Mouse (Mus musculus): ENCODE data around the gene Gpbar1. TPM values are rescaled to one million over a fixed set of nuclear protein-coding genes. Genes with fewer than 3 reads are reported as not detected.

Gpbar1 gene
- polyA plus RNA-seq (2021; fragmentation: Nextera tagmentation), result not detected in 2 replicates
- long read RNA-seq, experiment 1, result 0 reads
- long read RNA-seq, experiment 2, result 0 reads

GRCm38 (mm10) chr1:74278538-74278937, at the start of gene Gpbar1:
TSS of gene Gpbar1 (plus strand) at chr1:74278550.

GRCm38 (mm10) chr1:74235938-74236589, 42.3 kb upstream of the Gpbar1 start, which contains the start of gene Arpc2:
TSS of gene Arpc2 (plus strand) at chr1:74236084.

GRCm38 (mm10) chr1:74284543-74285160, 6.3 kb downstream of the Gpbar1 start, which contains the start of the genes Aamp and Pnkd:
TSS of gene Aamp (minus strand) at chr1:74284738.
TSS of gene Pnkd (plus strand) at chr1:74284930.

GRCm38 (mm10) chr1:74305522-74305921, 27.2 kb downstream of the Gpbar1 start, which contains the start of gene Tmbim1:
TSS of gene Tmbim1 (minus strand) at chr1:74305622.

Other genes with a start within 250 kb of the Gpbar1 start
- 10.8 and 13.1 TPM in 2 replicates for gene Tns1, start 154.1 kb upstream of the Gpbar1 start, polyA plus RNA-seq (2021; fragmentation: Nextera tagmentation)
- gene Rufy4, start 153.0 kb upstream of the Gpbar1 start, polyA plus RNA-seq (2021; fragmentation: Nextera tagmentation), result not detected in 2 replicates
- 0.09 and 0.11 TPM in 2 replicates for gene Cxcr2, start 124.6 kb upstream of the Gpbar1 start, polyA plus RNA-seq (2021; fragmentation: Nextera tagmentation)
- not detected in 2 replicates for gene Cxcr1, start 83.9 kb upstream of the Gpbar1 start, polyA plus RNA-seq (2021; fragmentation: Nextera tagmentation)
- 181 and 207 TPM in 2 replicates for gene Arpc2, start 42.5 kb upstream of the Gpbar1 start, polyA plus RNA-seq (2021; fragmentation: Nextera tagmentation)
- gene Aamp, start 6.2 kb downstream of the Gpbar1 start, polyA plus RNA-seq (2021; fragmentation: Nextera tagmentation), result 273 and 283 TPM in 2 replicates
- gene Pnkd, start 6.4 kb downstream of the Gpbar1 start, polyA plus RNA-seq (2021; fragmentation: Nextera tagmentation), result 237 and 250 TPM in 2 replicates
- 26.0 and 33.6 TPM in 2 replicates for gene Tmbim1, start 27.1 kb downstream of the Gpbar1 start, polyA plus RNA-seq (2021; fragmentation: Nextera tagmentation)
- gene Catip, start 83.6 kb downstream of the Gpbar1 start, polyA plus RNA-seq (2021; fragmentation: Nextera tagmentation), result 1.3 and 2.3 TPM in 2 replicates
- gene Slc11a1, start 96.6 kb downstream of the Gpbar1 start, polyA plus RNA-seq (2021; fragmentation: Nextera tagmentation), result 1.3 and 3.5 TPM in 2 replicates
- 4.4 and 5.3 TPM in 2 replicates for gene Ctdsp1, start 113.0 kb downstream of the Gpbar1 start, polyA plus RNA-seq (2021; fragmentation: Nextera tagmentation)
- 0.38 and 0.40 TPM in 2 replicates for gene Vil1, start 130.8 kb downstream of the Gpbar1 start, polyA plus RNA-seq (2021; fragmentation: Nextera tagmentation)
- 19.1 and 19.8 TPM in 2 replicates for gene Cnot9, start 227.5 kb downstream of the Gpbar1 start, polyA plus RNA-seq (2021; fragmentation: Nextera tagmentation)